Mouse (Mus musculus): ENCODE measurements around the gene Aqp6.
A peak's percentile ranks its signal among the peaks of the same experiment; 100 is the strongest.

The Aqp6 gene

DNA sequence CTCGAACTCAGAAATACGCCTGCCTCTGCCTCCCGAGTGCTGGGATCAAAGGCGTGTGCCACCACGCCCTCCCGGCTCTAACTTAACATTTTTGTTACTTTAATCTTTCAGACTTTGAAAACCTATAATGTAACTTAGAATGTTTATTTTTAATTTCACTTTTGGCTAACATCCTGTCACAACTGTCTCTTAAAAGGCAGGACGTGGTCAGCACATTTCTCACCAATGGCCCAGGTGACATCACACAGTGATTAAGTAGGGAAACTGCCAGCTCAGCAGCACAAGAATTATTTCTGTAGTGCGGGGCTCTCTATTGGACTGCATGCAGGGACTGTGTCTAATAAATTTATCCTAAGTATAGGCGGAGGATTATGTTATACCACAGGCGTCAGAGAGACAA lies 42.6 kb downstream of the Aqp6 start:
- no peak for DNase-seq (ENCODE audit: low read depth in 2 of 2, low spot score in 2 of 2)

DNA sequence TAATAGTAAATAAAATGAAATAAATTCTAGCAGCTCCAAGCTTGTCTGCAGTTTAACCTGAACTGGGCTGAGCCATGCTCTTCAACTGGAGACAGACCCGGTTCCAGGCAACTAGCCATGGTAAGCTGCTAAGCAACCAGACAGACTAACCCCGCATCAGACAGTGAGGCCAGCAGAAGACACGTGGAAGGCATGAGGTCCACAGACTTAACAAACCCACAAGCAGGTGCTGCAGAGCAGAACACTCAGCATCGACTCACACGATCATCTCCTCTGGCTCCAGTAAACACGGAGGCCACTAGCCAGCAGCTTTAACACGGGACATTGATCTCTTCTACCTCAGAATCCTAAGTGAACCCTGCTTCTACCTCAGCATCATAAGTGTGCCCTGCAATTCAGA lies 43.6 kb downstream of the Aqp6 start:
- no peak for DNase-seq (ENCODE audit: low read depth in 2 of 2, low spot score in 2 of 2)

DNA sequence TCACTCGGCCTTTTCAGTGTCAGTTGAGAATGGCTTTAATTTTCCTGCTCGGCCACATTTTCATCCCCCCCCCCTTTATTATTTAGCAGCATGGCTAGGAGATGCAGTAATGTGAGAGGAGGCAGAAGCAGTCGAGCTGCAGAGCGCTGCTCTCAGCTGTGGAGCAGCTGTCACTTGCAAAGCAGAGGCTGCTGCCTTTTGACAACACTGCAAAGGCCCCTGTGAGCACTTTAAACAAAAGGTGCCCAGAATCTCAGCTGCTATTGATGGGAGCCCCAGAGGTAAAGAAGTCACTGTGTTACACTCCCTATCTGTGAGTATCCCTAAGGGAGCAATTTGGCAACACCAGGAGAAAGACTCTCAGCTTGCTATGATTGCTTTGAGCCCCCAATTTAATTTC lies 47.1 kb downstream of the Aqp6 start:
- no peak for DNase-seq (ENCODE audit: low read depth in 2 of 2, low spot score in 2 of 2)

GRCm38 (mm10) chr15:99649067-99649761 lies 48.0 kb downstream of the Aqp6 start:
- DNase-seq (ENCODE audit: low read depth in 2 of 2, low spot score in 2 of 2), result no peak

GRCm38 (mm10) chr15:99650304-99650703 lies 49.1 kb downstream of the Aqp6 start:
- DNase-seq (ENCODE audit: low read depth in 2 of 2, low spot score in 2 of 2), result no peak

- peak; percentile 92 to 97 for DNase-seq (ENCODE audit: low read depth in 2 of 2, low spot score in 2 of 2)
Measured at GRCm38 (mm10) chr15:99651163-99651872, 50.1 kb downstream of the Aqp6 start, which contains the start of gene Racgap1. Racgap1 (minus strand) TSS chr15:99651656.

GRCm38 (mm10) chr15:99651984-99652872 lies 51.0 kb downstream of the Aqp6 start:
- no peak for DNase-seq (ENCODE audit: low read depth in 2 of 2, low spot score in 2 of 2)

GRCm38 (mm10) chr15:99653291-99653690 lies 52.1 kb downstream of the Aqp6 start:
- DNase-seq (ENCODE audit: low read depth in 2 of 2, low spot score in 2 of 2), result no peak

- no peak for DNase-seq (ENCODE audit: low read depth in 2 of 2, low spot score in 2 of 2)
Measured at GRCm38 (mm10) chr15:99653876-99654275, 52.7 kb downstream of the Aqp6 start.

Measured in CD8-positive naive resting alpha-beta T cell, adult 2 months (primary cell).